Mouse (Mus musculus) lung, embryonic 16.5 days (tissue): ENCODE measurements around the gene S1pr5. TPM values are rescaled to one million over a fixed set of nuclear protein-coding genes. Genes with fewer than 3 reads are reported as not detected.

Experiments
- ATAC-seq: fragments of 200-750 bp; cut with Nextera tagmentation; 2 replicates; pipeline ENCODE4 v1.8.0; 2017; ENCODE audit warnings: low read depth, mild to moderate bottlenecking, moderate library complexity
- H3K27ac ChIP-seq: fragments of 300-500 bp; sonication (generic); 2 replicates; pipeline ENCODE4 v1.5.1; 2014; ENCODE audit warnings: mild to moderate bottlenecking, control low read depth, low read length
- H3K27me3 ChIP-seq: fragments of 300-500 bp; sonication (generic); 2 replicates; pipeline ENCODE4 v1.6.1; 2014; ENCODE audit warnings: low read depth, low read length, mixed read lengths; ENCODE audit not compliant: control insufficient read depth, insufficient read depth
- H3K36me3 ChIP-seq: fragments of 300-500 bp; sonication (generic); 2 replicates; pipeline ENCODE4 v1.6.1; 2014; ENCODE audit warnings: low read length; ENCODE audit not compliant: control insufficient read depth, insufficient read depth
- H3K4me1 ChIP-seq: fragments of 300-500 bp; sonication (generic); replicated peaks from 2 replicates; pipeline ENCODE4 v1.6.1; 2014; ENCODE audit warnings: low read length, mixed read lengths; ENCODE audit not compliant: control insufficient read depth, insufficient read depth
- H3K4me2 ChIP-seq: fragments of 300-500 bp; sonication (generic); 2 replicates; pipeline ENCODE4 v1.6.1; 2014; ENCODE audit warnings: low read depth, low read length, control low read depth
- H3K4me3 ChIP-seq: fragments of 300-500 bp; sonication (generic); 2 replicates; pipeline ENCODE4 v1.5.1; 2014; ENCODE audit warnings: mild to moderate bottlenecking, low read length, control low read depth
- H3K9ac ChIP-seq: fragments of 300-500 bp; sonication (generic); 2 replicates; pipeline ENCODE4 v1.6.1; 2014; ENCODE audit warnings: low read length, control low read depth
- H3K9me3 ChIP-seq: fragments of 300-500 bp; sonication (generic); 2 replicates; pipeline ENCODE4 v1.6.1; 2016; ENCODE audit warnings: low read length; ENCODE audit not compliant: control insufficient read depth
- WGBS: fragments of 180-500 bp; shearing (Covaris S2); extraction: QIAGEN DNeasy Blood & Tissue Kit; methylation state at CpG from one replicate; pipeline ENCODE4 v1.1.7; 2014; 5-methylcytosine and 5-hydroxymethylcytosine counted together
- polyA plus RNA-seq: library from polyadenylated mRNA; unstranded; fragments of >200 nt; fragmentation: Nextera tagmentation; extraction: Ambion mirVana; gene quantifications from 2 replicates; pipeline ENCODE4 v1.2.1, GENCODE M21; 2015

Gene S1pr5
- polyA plus RNA-seq, 1 experiment from 2014 or later = 0.11 TPM

DNA sequence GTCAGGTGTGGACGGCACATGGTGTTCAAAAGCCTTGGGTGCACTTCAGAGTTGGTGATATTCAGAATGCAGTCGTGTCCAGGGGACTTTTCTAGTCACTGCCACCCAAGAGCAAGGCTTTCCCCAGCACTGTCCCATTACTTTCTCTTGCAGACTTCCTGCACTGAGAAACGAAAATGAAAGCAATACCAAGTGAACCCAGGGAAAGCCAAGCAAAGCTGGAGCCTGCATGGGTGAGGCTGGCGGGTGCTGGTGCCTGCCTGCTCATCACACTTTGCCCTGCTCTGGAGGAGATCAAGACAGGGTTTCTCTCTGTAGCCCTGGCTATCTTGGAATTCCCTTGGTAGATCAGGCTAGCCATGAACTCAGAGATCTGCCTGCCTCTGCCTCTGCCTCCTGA, 12.9 kb downstream of the S1pr5 start:
- WGBS = 77% methylated on average over 4 of the region's 4 CpGs
- H3K36me3 ChIP-seq = peaks cover 29% of the 10 kb centered on the region
- H3K4me2 ChIP-seq = no peak overlapping the region
- no peaks in the 10 kb centered on the region for H3K27me3 ChIP-seq
- no peaks in the 10 kb centered on the region for H3K9me3 ChIP-seq
- no peak overlapping the region for H3K9ac ChIP-seq
- no peak for ATAC-seq
- H3K4me3 ChIP-seq = no peak overlapping the region
- peaks cover 15% of the 10 kb centered on the region for H3K4me1 ChIP-seq
- no peak overlapping the region for H3K27ac ChIP-seq

DNA sequence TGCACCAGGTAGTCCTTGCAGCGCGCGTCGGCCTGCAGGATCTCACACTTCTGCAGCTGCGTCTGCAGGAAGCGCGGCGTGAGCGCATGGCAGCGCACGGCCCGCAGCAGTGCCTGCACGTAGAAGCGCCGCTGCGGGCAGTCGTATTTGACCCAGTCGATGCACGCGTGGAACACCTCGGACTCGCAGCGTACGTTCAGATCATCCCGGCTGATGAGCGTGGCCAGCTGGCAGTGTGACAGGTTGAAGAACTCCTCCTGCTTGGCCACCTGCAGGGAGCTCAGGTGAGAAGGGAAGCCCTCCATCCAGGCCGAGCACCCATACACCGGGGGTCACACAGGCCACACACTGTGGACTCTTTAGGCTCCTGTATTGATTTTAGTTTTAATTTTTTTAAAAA, 14.4 kb downstream of the S1pr5 start:
- 87% methylated on average over 28 of the region's 28 CpGs for WGBS
- Histone ChIP-seq H3K4me1 (peaks cover 13% of the 10 kb centered on the region), H3K36me3 (peaks cover 29% of the 10 kb centered on the region), H3K27me3 (no peaks in the 10 kb centered on the region), H3K4me2 (no peak overlapping the region), H3K27ac (no peak overlapping the region), H3K9me3 (no peaks in the 10 kb centered on the region), H3K9ac (no peak overlapping the region), H3K4me3 (no peak overlapping the region)
- no peak for ATAC-seq

DNA sequence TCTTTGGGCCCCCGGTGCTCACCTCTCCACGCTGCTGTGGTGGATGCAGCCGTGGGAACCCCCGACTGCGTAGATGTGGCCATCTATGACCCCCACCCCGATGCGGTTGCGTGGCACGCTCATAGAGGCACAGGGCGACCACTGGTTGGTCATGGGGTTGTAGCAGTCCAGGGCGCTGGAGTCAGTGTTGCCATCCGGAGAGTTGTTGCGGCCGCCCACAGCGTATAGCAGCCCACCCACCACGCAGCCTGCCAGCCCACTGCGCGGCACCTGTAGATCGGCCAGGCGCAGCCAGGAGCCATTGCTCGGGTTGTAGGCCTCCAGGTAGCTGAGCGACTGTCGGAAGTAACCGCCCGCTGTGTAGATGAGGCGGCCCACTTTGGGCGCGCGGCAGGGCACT, 14.9 kb downstream of the S1pr5 start:
- Histone ChIP-seq H3K9ac (no peak overlapping the region), H3K27me3 (no peaks in the 10 kb centered on the region), H3K27ac (no peak overlapping the region), H3K36me3 (peaks cover 29% of the 10 kb centered on the region), H3K4me2 (no peak overlapping the region), H3K4me3 (no peak overlapping the region), H3K4me1 (peaks cover 13% of the 10 kb centered on the region), H3K9me3 (no peaks in the 10 kb centered on the region)
- 92% methylated on average over 29 of the region's 29 CpGs for WGBS
- ATAC-seq = no peak

DNA sequence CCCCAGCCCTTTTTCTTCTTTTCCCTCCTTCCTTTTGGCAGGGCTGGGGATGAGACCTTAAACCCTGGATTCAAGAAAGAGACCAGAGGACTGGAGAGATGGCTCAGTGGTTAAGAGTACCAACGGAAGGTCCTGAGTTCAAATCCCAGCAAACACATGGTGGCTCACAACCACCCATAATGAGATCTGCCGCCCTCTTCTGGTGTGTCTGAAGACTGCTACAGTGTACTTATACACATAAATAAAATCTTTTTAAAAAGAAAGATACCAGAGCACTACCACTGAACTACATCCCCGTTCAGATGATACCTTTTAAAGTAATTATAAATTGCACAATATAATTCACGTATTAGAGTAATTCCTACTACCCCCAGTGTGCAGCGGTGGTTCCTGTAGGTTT, 15.4 kb downstream of the S1pr5 start:
- Histone ChIP-seq H3K9me3 (no peaks in the 10 kb centered on the region), H3K27me3 (no peaks in the 10 kb centered on the region), H3K4me1 (peaks cover 12% of the 10 kb centered on the region), H3K4me3 (no peak overlapping the region), H3K9ac (no peak overlapping the region), H3K36me3 (peaks cover 29% of the 10 kb centered on the region), H3K4me2 (no peak overlapping the region), H3K27ac (no peak overlapping the region)
- 88% methylated on average over 5 of the region's 5 CpGs for WGBS
- no peak for ATAC-seq

DNA sequence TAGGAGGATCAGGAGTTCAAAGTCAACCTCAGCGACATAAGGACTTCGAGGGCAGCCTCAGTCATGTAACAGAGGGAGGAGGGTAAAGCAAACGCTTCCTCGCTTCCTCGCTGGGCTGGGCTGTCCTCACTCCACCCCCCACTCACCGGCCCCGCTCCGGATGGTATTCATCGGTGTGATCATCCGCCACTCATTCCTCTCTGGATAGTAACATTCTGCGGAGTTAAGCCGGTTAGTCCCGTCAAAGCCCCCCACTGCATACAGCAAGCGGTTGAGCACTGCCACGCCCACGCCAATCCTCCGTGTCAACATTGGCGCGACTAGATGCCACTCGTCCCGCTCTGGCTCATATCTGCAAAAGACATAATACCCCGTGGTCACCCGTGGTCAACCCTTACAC, 16.7 kb downstream of the S1pr5 start:
- H3K9me3 ChIP-seq = no peaks in the 10 kb centered on the region
- WGBS = 45% methylated on average over 23 of the region's 23 CpGs
- no peak overlapping the region for H3K27ac ChIP-seq
- no peak for ATAC-seq
- H3K27me3 ChIP-seq = no peaks in the 10 kb centered on the region
- no peak overlapping the region for H3K9ac ChIP-seq
- H3K4me1 ChIP-seq = no peaks in the 10 kb centered on the region; the same call in 1 of the 2 replicates
- no peak overlapping the region for H3K4me2 ChIP-seq
- H3K4me3 ChIP-seq = no peak overlapping the region
- peaks cover 29% of the 10 kb centered on the region for H3K36me3 ChIP-seq

DNA sequence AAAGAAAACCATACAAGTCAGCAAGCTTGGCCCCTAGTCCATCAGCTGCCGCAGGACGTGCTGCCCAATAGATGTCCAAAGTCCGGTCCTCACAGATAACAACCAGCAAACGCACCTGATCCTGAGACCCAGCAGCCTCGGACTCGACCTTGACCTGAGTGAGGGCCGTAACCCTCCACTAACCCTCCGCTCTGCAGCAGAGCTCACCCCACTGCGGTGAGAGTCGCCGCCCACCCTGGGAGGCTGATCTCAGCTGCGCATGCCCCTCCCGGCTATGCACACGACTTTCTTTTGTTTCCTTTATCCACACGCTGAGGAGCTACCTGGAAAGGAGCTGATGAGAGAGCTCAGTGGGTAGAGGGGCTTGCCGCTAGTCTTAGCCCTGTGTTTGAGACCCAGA, 20.9 kb downstream of the S1pr5 start:
- no peaks in the 10 kb centered on the region for H3K27me3 ChIP-seq
- peaks cover 5% of the 10 kb centered on the region; the same call in 1 of the 2 replicates for H3K4me1 ChIP-seq
- H3K27ac ChIP-seq = no peak overlapping the region
- ATAC-seq = peak; percentile 54; the same call in 1 of the 2 replicates
- WGBS = 10% methylated on average over 16 of the region's 16 CpGs
- no peaks in the 10 kb centered on the region for H3K9me3 ChIP-seq
- peaks cover 8% of the 10 kb centered on the region for H3K36me3 ChIP-seq
- H3K4me2 ChIP-seq = peak overlapping the region; percentile 67
- peak overlapping the region; percentile 41 for H3K4me3 ChIP-seq
- H3K9ac ChIP-seq = peak overlapping the region; percentile 65

DNA sequence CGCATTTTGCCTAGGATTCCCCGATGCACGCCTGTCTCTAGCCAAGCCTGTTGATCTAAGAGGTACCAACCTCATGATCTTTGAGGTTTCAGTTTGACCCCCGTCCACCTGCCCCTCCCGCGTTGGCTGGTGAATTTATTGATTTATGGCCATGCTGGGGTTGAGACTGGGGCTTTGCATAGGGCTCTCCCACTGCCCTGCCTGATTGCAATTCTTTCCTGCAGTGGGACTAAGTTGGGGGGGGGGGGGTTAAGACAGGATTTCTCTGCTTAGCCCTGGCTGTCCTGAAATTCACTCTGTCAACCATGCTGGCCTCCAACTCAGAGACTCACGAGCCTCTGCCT, 22.9 kb downstream of the S1pr5 start:
- Histone ChIP-seq H3K4me1 (peaks cover 9% of the 10 kb centered on the region; the same call in 1 of the 2 replicates), H3K27ac (no peak overlapping the region), H3K4me2 (peak overlapping the region; percentile 60), H3K9me3 (no peaks in the 10 kb centered on the region), H3K4me3 (peak overlapping the region; percentile 42), H3K36me3 (no peaks in the 10 kb centered on the region; the same call in 1 of the 2 replicates), H3K27me3 (no peaks in the 10 kb centered on the region), H3K9ac (peak overlapping the region; percentile 51; the same call in 1 of the 2 replicates)
- 9% methylated on average over 7 of the region's 7 CpGs for WGBS
- no peak for ATAC-seq

DNA sequence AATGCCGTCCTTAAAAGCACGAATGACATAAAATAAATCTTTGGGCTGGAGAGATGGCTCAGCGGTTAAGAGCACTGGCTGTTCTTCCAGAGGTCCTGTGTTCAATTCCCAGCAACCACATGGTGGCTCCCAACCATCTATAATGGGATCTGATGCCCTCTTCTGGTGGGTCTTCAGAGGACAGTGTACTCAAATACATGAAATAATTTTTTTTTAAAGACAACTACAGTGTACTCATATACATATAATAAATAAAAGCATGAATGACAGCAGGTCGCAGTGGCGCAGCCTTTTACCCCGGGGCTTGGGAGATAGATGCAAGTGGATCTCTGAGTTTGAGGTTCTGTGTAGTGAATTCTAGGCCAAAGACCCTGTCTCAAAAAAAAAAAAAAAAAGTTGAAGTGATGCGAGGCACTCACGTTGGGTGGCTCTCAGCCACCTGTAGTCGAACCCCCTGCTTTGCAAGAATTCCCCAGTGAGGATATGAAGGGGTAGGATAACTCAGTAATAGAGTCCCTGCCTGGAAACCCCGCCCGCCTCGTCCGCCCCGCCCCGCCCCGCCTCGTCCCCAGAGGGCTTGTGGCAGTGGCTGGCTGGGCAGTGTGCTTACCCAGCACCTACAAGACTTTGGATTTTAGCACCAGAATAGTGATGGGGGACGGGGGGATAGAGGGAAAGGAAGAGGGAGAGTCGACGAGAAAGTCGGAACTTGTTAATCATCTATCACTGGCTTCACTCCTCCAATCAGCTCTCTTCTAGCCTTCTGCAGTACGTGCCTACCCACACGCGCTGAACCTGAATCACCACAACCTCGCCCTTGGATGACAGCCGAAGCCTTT, 23.4 kb downstream of the S1pr5 start:
- peak overlapping the region; percentile 42 for H3K4me3 ChIP-seq
- peak overlapping the region; percentile 60 for H3K4me2 ChIP-seq
- H3K9ac ChIP-seq = peak overlapping the region; percentile 51; the same call in 1 of the 2 replicates
- peak; percentile 27 for ATAC-seq
- no peaks in the 10 kb centered on the region; the same call in 1 of the 2 replicates for H3K36me3 ChIP-seq
- no peak overlapping the region for H3K27ac ChIP-seq
- no peaks in the 10 kb centered on the region for H3K9me3 ChIP-seq
- no peaks in the 10 kb centered on the region for H3K27me3 ChIP-seq
- peaks cover 9% of the 10 kb centered on the region; the same call in 1 of the 2 replicates for H3K4me1 ChIP-seq
- whole genome bisulfite sequencing = 20% methylated on average over 26 of the region's 26 CpGs

DNA sequence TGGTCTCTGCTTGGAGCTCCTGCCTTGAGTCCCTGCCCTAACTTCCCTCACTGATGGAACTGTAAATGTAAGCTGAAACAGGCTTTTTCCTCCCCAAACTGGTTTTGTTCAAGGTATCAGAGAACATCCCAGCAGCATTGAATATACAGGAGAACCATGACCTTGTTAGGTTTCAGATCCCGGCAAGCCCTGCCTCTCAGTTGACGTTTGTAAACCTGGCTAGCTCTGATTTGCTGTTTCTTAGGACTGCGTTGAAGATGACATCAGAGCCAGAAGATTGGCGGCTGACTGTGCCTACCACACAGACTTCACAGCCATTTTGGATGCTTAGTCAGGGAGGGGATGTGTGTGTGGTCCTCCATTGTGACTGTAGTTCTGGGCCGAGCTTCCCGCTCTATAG, 24.3 kb downstream of the S1pr5 start:
- 84% methylated on average over 6 of the region's 6 CpGs for WGBS
- Histone ChIP-seq H3K4me1 (peaks cover 9% of the 10 kb centered on the region; the same call in 1 of the 2 replicates), H3K9ac (no peak overlapping the region), H3K9me3 (no peaks in the 10 kb centered on the region), H3K4me2 (no peak overlapping the region), H3K27me3 (no peaks in the 10 kb centered on the region), H3K4me3 (no peak overlapping the region), H3K27ac (no peak overlapping the region), H3K36me3 (no peaks in the 10 kb centered on the region)
- no peak for ATAC-seq
